In the genomic region with DNA sequence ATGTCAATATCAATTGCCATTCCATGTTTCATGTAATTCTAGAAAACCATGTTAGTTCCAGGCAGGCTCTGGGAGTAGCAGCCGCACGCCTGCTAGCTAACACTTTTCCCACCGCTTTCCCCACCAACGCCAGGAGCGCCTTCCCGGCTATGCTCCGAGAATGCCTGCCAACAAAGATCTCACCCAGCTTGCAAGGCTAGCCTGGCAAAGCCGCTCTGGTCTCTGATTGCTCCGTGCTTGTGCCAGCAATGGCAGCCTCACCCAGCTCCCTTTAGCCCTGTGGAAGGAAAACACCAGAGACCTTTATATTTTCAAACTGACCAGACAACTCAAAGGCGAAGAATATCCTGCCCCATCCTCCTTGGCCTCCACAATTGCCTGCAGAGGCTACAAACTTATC, we compare ENCODE assay signal across 21 mouse cellular contexts. TPM values are rescaled to one million over a fixed set of nuclear protein-coding genes. Genes with fewer than 3 reads are reported as not detected.
A peak's percentile ranks its signal among the peaks of the same experiment; 100 is the strongest.
DNase-seq lines count a peak whose midpoint lies in the region; ATAC-seq and TF ChIP-seq lines count a peak whose summit lies in the region.
"Had no signal": no experiment of that assay in that cellular context is flagged by ENCODE, and none has a peak within 500 bp of the region (broad histone marks: within the 10 kb centered on the region; RNA-seq: fewer than 3 reads in every experiment).

No protein-coding gene starts in this region.

- H3K27ac ChIP-seq in embryonic facial prominence, embryonic 14.5 days (replicated peaks; ENCODE audit: low read depth, low read length), result no peak overlapping the region
- H3K27ac ChIP-seq in embryonic facial prominence, embryonic 10.5 days (replicated peaks), result no peak overlapping the region
- no peak overlapping the region for H3K27ac ChIP-seq in hindbrain, postnatal 0 days
- H3K27ac ChIP-seq in hindbrain, embryonic 16.5 days (ENCODE audit: low read depth, low read length), result no peak overlapping the region
- H3K27ac ChIP-seq: embryonic facial prominence, embryonic 12.5 days; hindbrain, embryonic 15.5 days; kidney, embryonic 15.5 days; neural tube, embryonic 15.5 days; stomach, embryonic 15.5 days had no signal

- H3K4me2 ChIP-seq in embryonic facial prominence, embryonic 14.5 days (ENCODE audit: low read depth, low read length), result no peak overlapping the region
- no peak overlapping the region for H3K4me2 ChIP-seq in hindbrain, postnatal 0 days (ENCODE audit: low read depth, low read length)
- no peak overlapping the region for H3K4me2 ChIP-seq in hindbrain, embryonic 16.5 days (ENCODE audit: low read length)
- H3K4me2 ChIP-seq: embryonic facial prominence, embryonic 12.5 days; hindbrain, embryonic 15.5 days; kidney, embryonic 15.5 days; neural tube, embryonic 15.5 days; stomach, embryonic 15.5 days had no signal

- no peaks in the 10 kb centered on the region for H3K27me3 ChIP-seq in embryonic facial prominence, embryonic 14.5 days (replicated peaks; ENCODE audit: control insufficient read depth, insufficient read depth, low read length)
- no peaks in the 10 kb centered on the region for H3K27me3 ChIP-seq in embryonic facial prominence, embryonic 10.5 days (replicated peaks; ENCODE audit: low read depth, poor library complexity, severe bottlenecking)
- H3K27me3 ChIP-seq in hindbrain, postnatal 0 days (ENCODE audit: insufficient read depth, low read length), result no peaks in the 10 kb centered on the region
- no peaks in the 10 kb centered on the region for H3K27me3 ChIP-seq in hindbrain, embryonic 16.5 days (replicated peaks; ENCODE audit: control insufficient read depth, insufficient read depth, low read length)
- H3K27me3 ChIP-seq: embryonic facial prominence, embryonic 12.5 days; hindbrain, embryonic 15.5 days; kidney, embryonic 15.5 days; neural tube, embryonic 15.5 days; stomach, embryonic 15.5 days had no signal

- H3K9me3 ChIP-seq in embryonic facial prominence, embryonic 14.5 days (ENCODE audit: control insufficient read depth, low read length), result no peaks in the 10 kb centered on the region
- no peaks in the 10 kb centered on the region for H3K9me3 ChIP-seq in embryonic facial prominence, embryonic 10.5 days
- no peaks in the 10 kb centered on the region for H3K9me3 ChIP-seq in hindbrain, postnatal 0 days (ENCODE audit: low read length)
- no peaks in the 10 kb centered on the region for H3K9me3 ChIP-seq in hindbrain, embryonic 16.5 days (ENCODE audit: control insufficient read depth, low read length)
- H3K9me3 ChIP-seq: embryonic facial prominence, embryonic 12.5 days; hindbrain, embryonic 15.5 days; kidney, embryonic 15.5 days; neural tube, embryonic 15.5 days; stomach, embryonic 15.5 days had no signal

- no peak for ATAC-seq in embryonic facial prominence, embryonic 14.5 days (ENCODE audit: low read depth)
- no peak for ATAC-seq in hindbrain, postnatal 0 days
- no peak for ATAC-seq in hindbrain, embryonic 16.5 days
- peak; percentile 99 for ATAC-seq in cerebellum, adult (ENCODE audit: insufficient number of reproducible peaks, low FRiP score, low TSS enrichment)
- ATAC-seq: intestine, postnatal 0 days; lung, postnatal 0 days had no signal

- peak; percentile 12 for DNase-seq in embryonic facial prominence, embryonic 14.5 days (ENCODE audit: low spot score)
- no peak for DNase-seq in embryonic facial prominence, embryonic 10.5 days (ENCODE audit: low spot score)
- DNase-seq in hindbrain, postnatal 0 days (ENCODE audit: low spot score), result peak; percentile 53
- peak; percentile 84 for DNase-seq in cerebellum, adult 9-11 months
- no peak for DNase-seq in c-Kit-positive CD71-positive TER-119-positive erythroid progenitor cells, embryonic 14.5 days (ENCODE audit: low spot score)
- DNase-seq in heart, postnatal 4 days, result no peak
- DNase-seq: adrenal gland, adult 2 months; heart, postnatal 36 days; liver; midbrain, embryonic 14.5 days; right cerebral cortex, postnatal 14 days; thymus, adult 18-20 months had no signal

- no peak overlapping the region for H3K4me3 ChIP-seq in embryonic facial prominence, embryonic 14.5 days (ENCODE audit: low read depth, low read length)
- no peak overlapping the region for H3K4me3 ChIP-seq in embryonic facial prominence, embryonic 10.5 days
- no peak overlapping the region for H3K4me3 ChIP-seq in hindbrain, postnatal 0 days (ENCODE audit: low read length)
- no peak overlapping the region for H3K4me3 ChIP-seq in hindbrain, embryonic 16.5 days (ENCODE audit: low read length)
- H3K4me3 ChIP-seq: embryonic facial prominence, embryonic 12.5 days; hindbrain, embryonic 15.5 days; kidney, embryonic 15.5 days; neural tube, embryonic 15.5 days; stomach, embryonic 15.5 days had no signal

- TF ChIP-seq CTCF in hindbrain, postnatal 0 days (IDR thresholded peaks at IDR 0.05; ENCODE audit: low read depth), result no peak

- 79% methylated on average over 10 of the region's 10 CpGs for WGBS in embryonic facial prominence, embryonic 14.5 days
- WGBS in embryonic facial prominence, embryonic 10.5 days, result 91% methylated on average over 10 of the region's 10 CpGs
- 73% methylated on average over 10 of the region's 10 CpGs for WGBS in hindbrain, postnatal 0 days
- WGBS in hindbrain, embryonic 16.5 days, result 79% methylated on average over 10 of the region's 10 CpGs

- no peak overlapping the region for H3K9ac ChIP-seq in embryonic facial prominence, embryonic 14.5 days (ENCODE audit: low read depth, low read length)
- H3K9ac ChIP-seq in hindbrain, postnatal 0 days (replicated peaks; ENCODE audit: low read length), result no peak overlapping the region
- H3K9ac ChIP-seq in hindbrain, embryonic 16.5 days (ENCODE audit: low read depth, low read length), result no peak overlapping the region
- H3K9ac ChIP-seq: embryonic facial prominence, embryonic 12.5 days; hindbrain, embryonic 15.5 days; kidney, embryonic 15.5 days; neural tube, embryonic 15.5 days; stomach, embryonic 15.5 days had no signal

- H3K4me1 ChIP-seq in embryonic facial prominence, embryonic 14.5 days (ENCODE audit: control insufficient read depth, insufficient read depth, low read length), result no peaks in the 10 kb centered on the region
- no peaks in the 10 kb centered on the region for H3K4me1 ChIP-seq in embryonic facial prominence, embryonic 10.5 days
- no peaks in the 10 kb centered on the region for H3K4me1 ChIP-seq in hindbrain, postnatal 0 days (ENCODE audit: insufficient read depth, low read length)
- no peaks in the 10 kb centered on the region for H3K4me1 ChIP-seq in hindbrain, embryonic 16.5 days (ENCODE audit: control insufficient read depth, insufficient read depth, low read depth, low read length)
- H3K4me1 ChIP-seq: embryonic facial prominence, embryonic 12.5 days; hindbrain, embryonic 15.5 days; kidney, embryonic 15.5 days; neural tube, embryonic 15.5 days; stomach, embryonic 15.5 days had no signal

- H3K36me3 ChIP-seq in embryonic facial prominence, embryonic 14.5 days (ENCODE audit: control insufficient read depth, insufficient read depth, low read length), result no peaks in the 10 kb centered on the region
- no peaks in the 10 kb centered on the region for H3K36me3 ChIP-seq in embryonic facial prominence, embryonic 10.5 days (replicated peaks)
- H3K36me3 ChIP-seq in hindbrain, postnatal 0 days (ENCODE audit: insufficient read depth, low read length), result no peaks in the 10 kb centered on the region
- H3K36me3 ChIP-seq in hindbrain, embryonic 16.5 days (ENCODE audit: control insufficient read depth, insufficient read depth, low read length), result no peaks in the 10 kb centered on the region
- H3K36me3 ChIP-seq: embryonic facial prominence, embryonic 12.5 days; hindbrain, embryonic 15.5 days; kidney, embryonic 15.5 days; neural tube, embryonic 15.5 days; stomach, embryonic 15.5 days had no signal

RNA-seq across cellular contexts. Expression of gene Pkib, which starts 8.5 kb away (rescaled TPM):
- 1.2 and 1.5 TPM in 2 replicates for polyA plus RNA-seq in embryonic facial prominence, embryonic 14.5 days (2014; fragmentation: Nextera tagmentation; extraction: Ambion mirVana)
- polyA plus RNA-seq in embryonic facial prominence, embryonic 10.5 days (2016; fragmentation: Nextera tagmentation; extraction: Ambion mirVana), result 1.1 and 1.4 TPM in 2 replicates
- 4.2 and 6.1 TPM in 2 replicates for total RNA-seq in hindbrain, postnatal 0 days (2014; rRNA removed)
- polyA plus RNA-seq in hindbrain, postnatal 0 days (2015; fragmentation: Nextera tagmentation; extraction: Ambion mirVana), result 10.2 and 11.3 TPM in 2 replicates
- 6.0 and 7.2 TPM in 2 replicates for polyA plus RNA-seq in hindbrain, embryonic 16.5 days (2015; fragmentation: Nextera tagmentation; extraction: Ambion mirVana)
- 1 to 10 TPM in 1 of 2 experiments, under 1 TPM in 1; 0.61 to 1.4 TPM for total RNA-seq in heart, postnatal 4 days (2021)

Comparison
In these comparisons a context has a peak if more than half of its experiments do, and no peak if none do; other contexts are left out.
1. DNase-seq: peak in embryonic facial prominence, embryonic 14.5 days (single experiment), hindbrain, postnatal 0 days (single experiment) and cerebellum, adult 9-11 months (single experiment); none in embryonic facial prominence, embryonic 10.5 days (single experiment), c-Kit-positive CD71-positive TER-119-positive erythroid progenitor cells, embryonic 14.5 days (single experiment) and heart, postnatal 4 days (single experiment).